Mouse (Mus musculus) monocyte, adult 59 days (primary cell): ENCODE measurements around the gene Cd80. TPM values are rescaled to one million over a fixed set of nuclear protein-coding genes. Genes with fewer than 3 reads are reported as not detected.

Experiments
- total RNA-seq, 2 experiments: library from RNA; stranded (reverse); gene quantifications; one replicate each; pipeline ENCODE4 v1.2.4; 2023

Gene Cd80
- total RNA-seq = 10 to 100 TPM; 26.4 to 27.6 TPM

GRCm38 (mm10) chr16:38455511-38456418 is at the start of gene Cd80:
Gene Cd80 (plus strand): TSS chr16:38455561.

GRCm38 (mm10) chr16:38432498-38433425 is 22.6 kb upstream of the Cd80 start, which contains the start of gene Pla1a:
Gene Pla1a (minus strand): TSS chr16:38433145.

GRCm38 (mm10) chr16:38452442-38453202 is 2.7 kb upstream of the Cd80 start, which contains the start of gene Adprh:
Gene Adprh (minus strand): TSS chr16:38452703.

GRCm38 (mm10) chr16:38522129-38523084 is 67.0 kb downstream of the Cd80 start, which contains the start of gene Timmdc1:
Gene Timmdc1 (minus strand): TSS chr16:38522663.

Other genes with a start within 250 kb of the Cd80 start
- not detected for gene Nr1i2, start 160.7 kb upstream of the Cd80 start, total RNA-seq
- gene Maats1, start 113.4 kb upstream of the Cd80 start, total RNA-seq = under 1 TPM in 1 of 2 experiments, not detected in 1; 0.21 TPM
- 10 to 100 TPM; 57.9 to 79.1 TPM for gene Cox17, start 108.6 kb upstream of the Cd80 start, total RNA-seq
- not detected for gene Gm21987, start 108.5 kb upstream of the Cd80 start, total RNA-seq
- gene Popdc2, start 93.4 kb upstream of the Cd80 start, total RNA-seq = under 1 TPM; 0.55 to 0.63 TPM
- under 1 TPM; 0.39 to 0.52 TPM for gene Pla1a, start 22.4 kb upstream of the Cd80 start, total RNA-seq
- gene Adprh, start 2.9 kb upstream of the Cd80 start, total RNA-seq = 10 to 100 TPM; 35.0 to 40.3 TPM
- gene Timmdc1, start 67.1 kb downstream of the Cd80 start, total RNA-seq = 10 to 100 TPM; 12.8 to 15.5 TPM
- 10 to 100 TPM; 25.9 to 26.0 TPM for gene Poglut1, start 94.7 kb downstream of the Cd80 start, total RNA-seq
- gene Tmem39a, start 103.1 kb downstream of the Cd80 start, total RNA-seq = 10 to 100 TPM; 49.3 to 59.9 TPM